In genomic region chr16:91428259-91428865, GRCm38 (mm10) we compare ENCODE assay signal across 39 mouse cellular contexts. TPM values are rescaled to one million over a fixed set of nuclear protein-coding genes. Genes with fewer than 3 reads are reported as not detected.
A peak's percentile ranks its signal among the peaks of the same experiment; 100 is the strongest.
DNase-seq lines count a peak whose midpoint lies in the region; ATAC-seq and TF ChIP-seq lines count a peak whose summit lies in the region.
"Had no signal": no experiment of that assay in that cellular context is flagged by ENCODE, and none has a peak within 500 bp of the region (broad histone marks: within the 10 kb centered on the region; RNA-seq: fewer than 3 reads in every experiment).

No protein-coding gene starts in this region.

- peak; percentile 19 for DNase-seq in embryonic facial prominence, embryonic 11.5 days (ENCODE audit: low spot score)
- DNase-seq in embryonic facial prominence, embryonic 10.5 days (ENCODE audit: low spot score) = no peak
- peak; percentile 44 for DNase-seq in kidney, postnatal 0 days (ENCODE audit: low spot score)
- no peak for DNase-seq in kidney, adult 11 months
- peak; percentile 42 for DNase-seq in adrenal gland, postnatal 10 days
- DNase-seq in embryonic facial prominence, embryonic 14.5 days (ENCODE audit: low spot score) = no peak
- DNase-seq in forebrain, embryonic 10.5 days (ENCODE audit: extremely low spot score, low spot score) = no peak
- no peak for DNase-seq in midbrain, embryonic 14.5 days
- DNase-seq: cerebellum, adult 18-20 months; cerebellum, postnatal 10 days; forebrain, postnatal 0 days; gastrocnemius, postnatal 14 days; heart, postnatal 36 days; layer of hippocampus, adult 9-11 months; liver; lung, adult 2 months; lung, postnatal 10 days; right cerebral cortex, postnatal 4 days had no signal

- H3K9ac ChIP-seq in embryonic facial prominence, embryonic 11.5 days (replicated peaks; ENCODE audit: low read length) = no peak overlapping the region
- H3K9ac ChIP-seq in kidney, postnatal 0 days (ENCODE audit: low read depth, low read length) = no peak overlapping the region
- no peak overlapping the region for H3K9ac ChIP-seq in embryonic facial prominence, embryonic 14.5 days (ENCODE audit: low read depth, low read length)
- no peak overlapping the region for H3K9ac ChIP-seq in midbrain, embryonic 14.5 days (replicated peaks; ENCODE audit: low read length)
- H3K9ac ChIP-seq: embryonic facial prominence, embryonic 12.5 days; forebrain, embryonic 12.5 days; forebrain, postnatal 0 days; heart, embryonic 15.5 days; hindbrain, embryonic 12.5 days; liver, embryonic 14.5 days had no signal

- 66% methylated on average over 8 of the region's 8 CpGs for whole genome bisulfite sequencing in embryonic facial prominence, embryonic 11.5 days
- 69% methylated on average over 8 of the region's 8 CpGs for WGBS in embryonic facial prominence, embryonic 10.5 days
- 43% methylated on average over 8 of the region's 8 CpGs for WGBS in kidney, postnatal 0 days
- 63% methylated on average over 8 of the region's 8 CpGs for WGBS in embryonic facial prominence, embryonic 14.5 days
- WGBS in forebrain, embryonic 10.5 days = 79% methylated on average over 8 of the region's 8 CpGs
- WGBS in midbrain, embryonic 14.5 days = 84% methylated on average over 8 of the region's 8 CpGs

- H3K9me3 ChIP-seq in embryonic facial prominence, embryonic 11.5 days (replicated peaks; ENCODE audit: control insufficient read depth, low read length) = no peaks in the 10 kb centered on the region
- H3K9me3 ChIP-seq in embryonic facial prominence, embryonic 10.5 days = no peaks in the 10 kb centered on the region
- no peaks in the 10 kb centered on the region for H3K9me3 ChIP-seq in kidney, postnatal 0 days (replicated peaks; ENCODE audit: low read length)
- H3K9me3 ChIP-seq in embryonic facial prominence, embryonic 14.5 days (ENCODE audit: control insufficient read depth, low read length) = 0 out of 2 replicates have a peak, but pooled peaks cover 7% of the 10 kb centered on the region
- H3K9me3 ChIP-seq in forebrain, embryonic 10.5 days = peaks cover 3% of the 10 kb centered on the region; the same call in 1 of the 2 replicates
- H3K9me3 ChIP-seq in midbrain, embryonic 14.5 days (ENCODE audit: control insufficient read depth, low read length) = no peaks in the 10 kb centered on the region
- H3K9me3 ChIP-seq: embryonic facial prominence, embryonic 12.5 days; forebrain, embryonic 12.5 days; G1E; heart, embryonic 10.5 days; heart, embryonic 15.5 days; hindbrain, embryonic 12.5 days; midbrain, embryonic 10.5 days had no signal

- no peak overlapping the region for H3K4me2 ChIP-seq in embryonic facial prominence, embryonic 11.5 days (ENCODE audit: low read depth, low read length)
- no peak overlapping the region for H3K4me2 ChIP-seq in kidney, postnatal 0 days (ENCODE audit: low read length)
- H3K4me2 ChIP-seq in embryonic facial prominence, embryonic 14.5 days (ENCODE audit: low read depth, low read length) = no peak overlapping the region
- H3K4me2 ChIP-seq in midbrain, embryonic 14.5 days (ENCODE audit: low read length) = no peak overlapping the region
- H3K4me2 ChIP-seq: embryonic facial prominence, embryonic 12.5 days; forebrain, embryonic 12.5 days; heart, embryonic 15.5 days; hindbrain, embryonic 12.5 days had no signal

- H3K4me3 ChIP-seq in embryonic facial prominence, embryonic 11.5 days (ENCODE audit: low read depth, low read length) = no peak overlapping the region
- H3K4me3 ChIP-seq in embryonic facial prominence, embryonic 10.5 days = no peak overlapping the region
- no peak overlapping the region for H3K4me3 ChIP-seq in kidney, postnatal 0 days (replicated peaks; ENCODE audit: low read depth, low read length)
- H3K4me3 ChIP-seq in embryonic facial prominence, embryonic 14.5 days (ENCODE audit: low read depth, low read length) = no peak overlapping the region
- H3K4me3 ChIP-seq in forebrain, embryonic 10.5 days = no peak overlapping the region
- H3K4me3 ChIP-seq in midbrain, embryonic 14.5 days (replicated peaks; ENCODE audit: low read depth, low read length) = no peak overlapping the region
- H3K4me3 ChIP-seq: embryonic facial prominence, embryonic 12.5 days; forebrain, embryonic 12.5 days; heart, embryonic 10.5 days; heart, embryonic 15.5 days; hindbrain, embryonic 12.5 days; midbrain, embryonic 10.5 days had no signal

- no peaks in the 10 kb centered on the region for H3K4me1 ChIP-seq in embryonic facial prominence, embryonic 11.5 days (ENCODE audit: control insufficient read depth, insufficient read depth, low read length)
- H3K4me1 ChIP-seq in embryonic facial prominence, embryonic 10.5 days = peaks cover 17% of the 10 kb centered on the region
- no peaks in the 10 kb centered on the region for H3K4me1 ChIP-seq in kidney, postnatal 0 days (replicated peaks; ENCODE audit: insufficient read depth, low read length)
- H3K4me1 ChIP-seq in embryonic facial prominence, embryonic 14.5 days (ENCODE audit: control insufficient read depth, insufficient read depth, low read length) = no peaks in the 10 kb centered on the region
- H3K4me1 ChIP-seq in forebrain, embryonic 10.5 days = peaks cover 7% of the 10 kb centered on the region
- no peaks in the 10 kb centered on the region for H3K4me1 ChIP-seq in midbrain, embryonic 14.5 days (ENCODE audit: control insufficient read depth, insufficient read depth, low read length)

- no peaks in the 10 kb centered on the region for H3K36me3 ChIP-seq in embryonic facial prominence, embryonic 11.5 days (replicated peaks; ENCODE audit: control insufficient read depth, insufficient read depth, low read depth, low read length)
- peaks cover 12% of the 10 kb centered on the region; the same call in 1 of the 2 replicates for H3K36me3 ChIP-seq in embryonic facial prominence, embryonic 10.5 days (replicated peaks)
- H3K36me3 ChIP-seq in kidney, postnatal 0 days (ENCODE audit: insufficient read depth, low read length) = peaks cover 32% of the 10 kb centered on the region
- peaks cover 35% of the 10 kb centered on the region for H3K36me3 ChIP-seq in embryonic facial prominence, embryonic 14.5 days (ENCODE audit: control insufficient read depth, insufficient read depth, low read length)
- H3K36me3 ChIP-seq in forebrain, embryonic 10.5 days (replicated peaks) = no peaks in the 10 kb centered on the region
- no peaks in the 10 kb centered on the region for H3K36me3 ChIP-seq in midbrain, embryonic 14.5 days (ENCODE audit: control insufficient read depth, insufficient read depth, low read length)
- H3K36me3 ChIP-seq: forebrain, embryonic 12.5 days; hindbrain, embryonic 12.5 days had no signal

- no peak overlapping the region for H3K27ac ChIP-seq in embryonic facial prominence, embryonic 11.5 days (replicated peaks; ENCODE audit: low read depth, low read length)
- no peak overlapping the region for H3K27ac ChIP-seq in embryonic facial prominence, embryonic 10.5 days (replicated peaks)
- no peak overlapping the region for H3K27ac ChIP-seq in kidney, postnatal 0 days
- H3K27ac ChIP-seq in embryonic facial prominence, embryonic 14.5 days (replicated peaks; ENCODE audit: low read depth, low read length) = no peak overlapping the region
- no peak overlapping the region for H3K27ac ChIP-seq in forebrain, embryonic 10.5 days
- H3K27ac ChIP-seq in midbrain, embryonic 14.5 days (replicated peaks; ENCODE audit: low read depth, low read length) = no peak overlapping the region
- H3K27ac ChIP-seq: embryonic facial prominence, embryonic 12.5 days; forebrain, embryonic 12.5 days; heart, embryonic 10.5 days; heart, embryonic 15.5 days; hindbrain, embryonic 12.5 days; hindbrain, postnatal 0 days; liver, embryonic 14.5 days; midbrain, embryonic 10.5 days had no signal

- ATAC-seq in embryonic facial prominence, embryonic 11.5 days (replicated peaks; ENCODE audit: insufficient number of reproducible peaks, low FRiP score, low TSS enrichment, low read depth) = no peak
- ATAC-seq in kidney, postnatal 0 days (replicated peaks; ENCODE audit: low FRiP score, low read depth) = no peak; the same call in 1 of the 2 replicates
- peak; percentile 37; the same call in 1 of the 2 replicates for ATAC-seq in embryonic facial prominence, embryonic 14.5 days (ENCODE audit: low read depth)
- no peak for ATAC-seq in midbrain, embryonic 14.5 days (ENCODE audit: low FRiP score, low TSS enrichment)
- ATAC-seq: forebrain, postnatal 0 days; hindbrain, postnatal 0 days; intestine, embryonic 16.5 days; midbrain, embryonic 16.5 days had no signal

- H3K27me3 ChIP-seq in embryonic facial prominence, embryonic 11.5 days (ENCODE audit: control insufficient read depth, insufficient read depth, low read length) = no peaks in the 10 kb centered on the region
- no peaks in the 10 kb centered on the region for H3K27me3 ChIP-seq in embryonic facial prominence, embryonic 10.5 days (replicated peaks; ENCODE audit: low read depth, poor library complexity, severe bottlenecking)
- H3K27me3 ChIP-seq in kidney, postnatal 0 days (ENCODE audit: insufficient read depth, low read length) = no peaks in the 10 kb centered on the region
- H3K27me3 ChIP-seq in embryonic facial prominence, embryonic 14.5 days (replicated peaks; ENCODE audit: control insufficient read depth, insufficient read depth, low read length) = no peaks in the 10 kb centered on the region
- no peaks in the 10 kb centered on the region for H3K27me3 ChIP-seq in forebrain, embryonic 10.5 days (ENCODE audit: poor library complexity, severe bottlenecking)
- H3K27me3 ChIP-seq in midbrain, embryonic 14.5 days (ENCODE audit: control insufficient read depth, insufficient read depth, low read length) = no peaks in the 10 kb centered on the region
- H3K27me3 ChIP-seq: embryonic facial prominence, embryonic 12.5 days; forebrain, embryonic 12.5 days; heart, embryonic 15.5 days; hindbrain, embryonic 12.5 days had no signal

- no peak for TF ChIP-seq CTCF in kidney, postnatal 0 days (IDR thresholded peaks at IDR 0.05; ENCODE audit: low read depth)

RNA-seq across cellular contexts. Expression of gene Il10rb, which starts 22.4 kb away (rescaled TPM):
- 9.8 and 9.9 TPM in 2 replicates for polyA plus RNA-seq in embryonic facial prominence, embryonic 11.5 days (2014; fragmentation: Nextera tagmentation; extraction: Ambion mirVana)
- polyA plus RNA-seq in embryonic facial prominence, embryonic 10.5 days (2016; fragmentation: Nextera tagmentation; extraction: Ambion mirVana) = 7.8 and 8.9 TPM in 2 replicates
- 44.6 and 46.1 TPM in 2 replicates for polyA plus RNA-seq in kidney, postnatal 0 days (2015; fragmentation: Nextera tagmentation; extraction: Ambion mirVana)
- 10 to 100 TPM; 75.4 to 78.8 TPM for total RNA-seq in adrenal gland, postnatal 10 days (2021)
- polyA plus RNA-seq in embryonic facial prominence, embryonic 14.5 days (2014; fragmentation: Nextera tagmentation; extraction: Ambion mirVana) = 32.6 and 33.2 TPM in 2 replicates
- polyA plus RNA-seq in forebrain, embryonic 10.5 days (2016; fragmentation: Nextera tagmentation; extraction: Ambion mirVana) = 4.7 and 5.8 TPM in 2 replicates
- polyA plus RNA-seq in midbrain, embryonic 14.5 days (2014; fragmentation: Nextera tagmentation; extraction: Ambion mirVana) = 5.4 and 9.3 TPM in 2 replicates

RNA-seq across cellular contexts. Expression of gene Gm21970, which starts 36.8 kb away (rescaled TPM):
- not detected in 2 replicates for polyA plus RNA-seq in embryonic facial prominence, embryonic 11.5 days (2014; fragmentation: Nextera tagmentation; extraction: Ambion mirVana)
- polyA plus RNA-seq in embryonic facial prominence, embryonic 10.5 days (2016; fragmentation: Nextera tagmentation; extraction: Ambion mirVana) = not detected in 2 replicates
- 0.33 TPM in 1 of 2 replicates, not detected in the other for polyA plus RNA-seq in kidney, postnatal 0 days (2015; fragmentation: Nextera tagmentation; extraction: Ambion mirVana)
- not detected for total RNA-seq in adrenal gland, postnatal 10 days (2021)
- not detected in 2 replicates for polyA plus RNA-seq in embryonic facial prominence, embryonic 14.5 days (2014; fragmentation: Nextera tagmentation; extraction: Ambion mirVana)
- not detected in 2 replicates for polyA plus RNA-seq in forebrain, embryonic 10.5 days (2016; fragmentation: Nextera tagmentation; extraction: Ambion mirVana)
- not detected in 2 replicates for polyA plus RNA-seq in midbrain, embryonic 14.5 days (2014; fragmentation: Nextera tagmentation; extraction: Ambion mirVana)
- total RNA-seq: common myeloid progenitor, adult 5-6 weeks; forebrain, postnatal 0 days; gastrocnemius, postnatal 14 days; granulocyte monocyte progenitor cell, adult 5-6 weeks; hindbrain, postnatal 0 days; left cerebral cortex, postnatal 10 days; megakaryocyte progenitor cell, adult 5-6 weeks; neutrophil, adult 5-6 weeks had no signal
- polyA plus RNA-seq: embryonic facial prominence, embryonic 12.5 days; forebrain, embryonic 12.5 days; forebrain, postnatal 0 days; G1E; heart, embryonic 10.5 days; heart, embryonic 15.5 days; hindbrain, embryonic 12.5 days; hindbrain, postnatal 0 days; intestine, embryonic 16.5 days; kidney, embryonic 16.5 days; large intestine, adult 2 months; limb, embryonic 11.5 days; lung, adult 2 months; midbrain, embryonic 10.5 days; midbrain, embryonic 16.5 days; neural tube, embryonic 11.5 days; spleen, adult 2 months had no signal

RNA-seq across cellular contexts. Expression of gene Ifnar2, which starts 55.8 kb away (rescaled TPM):
- polyA plus RNA-seq in embryonic facial prominence, embryonic 11.5 days (2014; fragmentation: Nextera tagmentation; extraction: Ambion mirVana) = 36.2 and 36.3 TPM in 2 replicates
- polyA plus RNA-seq in embryonic facial prominence, embryonic 10.5 days (2016; fragmentation: Nextera tagmentation; extraction: Ambion mirVana) = 29.7 and 31.0 TPM in 2 replicates
- 60.7 and 61.9 TPM in 2 replicates for polyA plus RNA-seq in kidney, postnatal 0 days (2015; fragmentation: Nextera tagmentation; extraction: Ambion mirVana)
- total RNA-seq in adrenal gland, postnatal 10 days (2021) = 10 to 100 TPM; 78.4 TPM
- 62.7 and 67.7 TPM in 2 replicates for polyA plus RNA-seq in embryonic facial prominence, embryonic 14.5 days (2014; fragmentation: Nextera tagmentation; extraction: Ambion mirVana)
- 28.6 and 29.0 TPM in 2 replicates for polyA plus RNA-seq in forebrain, embryonic 10.5 days (2016; fragmentation: Nextera tagmentation; extraction: Ambion mirVana)
- polyA plus RNA-seq in midbrain, embryonic 14.5 days (2014; fragmentation: Nextera tagmentation; extraction: Ambion mirVana) = 29.0 and 32.2 TPM in 2 replicates

RNA-seq across cellular contexts. Expression of gene Ifnar1, which starts 56.7 kb away (rescaled TPM):
- polyA plus RNA-seq in embryonic facial prominence, embryonic 11.5 days (2014; fragmentation: Nextera tagmentation; extraction: Ambion mirVana) = 51.5 and 57.4 TPM in 2 replicates
- polyA plus RNA-seq in embryonic facial prominence, embryonic 10.5 days (2016; fragmentation: Nextera tagmentation; extraction: Ambion mirVana) = 56.9 and 57.6 TPM in 2 replicates
- 33.5 and 37.1 TPM in 2 replicates for polyA plus RNA-seq in kidney, postnatal 0 days (2015; fragmentation: Nextera tagmentation; extraction: Ambion mirVana)
- total RNA-seq in adrenal gland, postnatal 10 days (2021) = 10 to 100 TPM; 71.2 to 85.3 TPM
- polyA plus RNA-seq in embryonic facial prominence, embryonic 14.5 days (2014; fragmentation: Nextera tagmentation; extraction: Ambion mirVana) = 47.3 and 53.7 TPM in 2 replicates
- polyA plus RNA-seq in forebrain, embryonic 10.5 days (2016; fragmentation: Nextera tagmentation; extraction: Ambion mirVana) = 48.3 and 52.7 TPM in 2 replicates
- 38.8 and 56.1 TPM in 2 replicates for polyA plus RNA-seq in midbrain, embryonic 14.5 days (2014; fragmentation: Nextera tagmentation; extraction: Ambion mirVana)

Comparison
In these comparisons a context has a peak if more than half of its experiments do, and no peak if none do; other contexts are left out.
1. DNase-seq: peak in embryonic facial prominence, embryonic 11.5 days (single experiment), kidney, postnatal 0 days (single experiment) and adrenal gland, postnatal 10 days (single experiment); none in embryonic facial prominence, embryonic 10.5 days (single experiment), kidney, adult 11 months (single experiment), embryonic facial prominence, embryonic 14.5 days (single experiment), forebrain, embryonic 10.5 days (single experiment) and midbrain, embryonic 14.5 days (single experiment).